In genomic region chr6:92381085-92381484, GRCm38 (mm10) we compare ENCODE assay signal across 30 mouse cellular contexts.
DNase-seq lines count a peak whose midpoint lies in the region; ATAC-seq and TF ChIP-seq lines count a peak whose summit lies in the region.
"Had no signal": no experiment of that assay in that cellular context is flagged by ENCODE, and none has a peak within 500 bp of the region (broad histone marks: within the 10 kb centered on the region; RNA-seq: fewer than 3 reads in every experiment).

No protein-coding gene starts in this region.

- H3K27me3 ChIP-seq in kidney, embryonic 16.5 days (ENCODE audit: insufficient read depth, low read length) = no peaks in the 10 kb centered on the region
- H3K27me3 ChIP-seq: embryonic facial prominence, embryonic 12.5 days; heart, embryonic 15.5 days; midbrain, embryonic 15.5 days; neural tube, embryonic 15.5 days had no signal

- H3K9me3 ChIP-seq in kidney, embryonic 16.5 days (ENCODE audit: low read length) = no peaks in the 10 kb centered on the region
- H3K9me3 ChIP-seq: embryonic facial prominence, embryonic 12.5 days; heart, embryonic 15.5 days; midbrain, embryonic 10.5 days; midbrain, embryonic 15.5 days; neural tube, embryonic 15.5 days had no signal

- H3K36me3 ChIP-seq in kidney, embryonic 16.5 days (ENCODE audit: insufficient read depth, low read length) = peaks cover 6% of the 10 kb centered on the region; the same call in 1 of the 2 replicates
- H3K36me3 ChIP-seq: heart, embryonic 15.5 days had no signal

- no peak overlapping the region for H3K9ac ChIP-seq in kidney, embryonic 16.5 days (replicated peaks; ENCODE audit: low read length)
- H3K9ac ChIP-seq: embryonic facial prominence, embryonic 12.5 days; heart, embryonic 15.5 days; liver, embryonic 14.5 days; midbrain, embryonic 15.5 days; neural tube, embryonic 15.5 days had no signal

- intact Hi-C loops in left cerebral cortex, adult 2 months (cut with DNase I) = no loop called here

- no peak overlapping the region for H3K4me3 ChIP-seq in left cerebral cortex, adult 2 months
- no peak overlapping the region for H3K4me3 ChIP-seq in cortical plate, adult 2 months (ENCODE audit: insufficient read depth, low read length)
- H3K4me3 ChIP-seq in kidney, embryonic 16.5 days (ENCODE audit: low read length) = no peak overlapping the region
- H3K4me3 ChIP-seq: embryonic facial prominence, embryonic 12.5 days; heart, embryonic 15.5 days; midbrain, embryonic 10.5 days; midbrain, embryonic 15.5 days; neural tube, embryonic 15.5 days had no signal

- peak overlapping the region; percentile 29; the same call in 1 of the 2 replicates for H3K27ac ChIP-seq in left cerebral cortex, adult 2 months
- 0 out of 2 replicates have a peak overlapping the region, but pooled peaks have one; percentile 8 for H3K27ac ChIP-seq in cortical plate, adult 2 months (ENCODE audit: insufficient read depth, low read length)
- no peak overlapping the region for H3K27ac ChIP-seq in kidney, embryonic 16.5 days (ENCODE audit: low read length)
- H3K27ac ChIP-seq: embryonic facial prominence, embryonic 12.5 days; heart, embryonic 15.5 days; liver, embryonic 14.5 days; macrophage; midbrain, embryonic 10.5 days; midbrain, embryonic 15.5 days; neural tube, embryonic 15.5 days; stomach, postnatal 0 days had no signal

- no peak for ATAC-seq in kidney, embryonic 16.5 days (ENCODE audit: low FRiP score, low TSS enrichment)
- ATAC-seq: activated CD4-positive, CD25-positive, alpha-beta regulatory T cell, adult 4 months; forebrain, embryonic 16.5 days; intestine, embryonic 16.5 days; midbrain, embryonic 15.5 days had no signal

- TF ChIP-seq POLR2A in cortical plate, adult 2 months (IDR thresholded peaks at IDR 0.05; ENCODE audit: extremely low read depth, insufficient read depth, low read length) = no peak

- TF ChIP-seq CTCF in left cerebral cortex, adult 2 months (IDR thresholded peaks at IDR 0.05) = no peak
- no peak for TF ChIP-seq CTCF in cortical plate, adult 2 months (IDR thresholded peaks at IDR 0.05; ENCODE audit: extremely low read depth, insufficient read depth, low read length)

- peak; percentile 16 for DNase-seq in adrenal gland, adult 8-10 months
- no peak for DNase-seq in adrenal gland, postnatal 4 days (ENCODE audit: low spot score in 2 of 2)
- DNase-seq in left cerebral cortex, adult 2 months (ENCODE audit: extremely low spot score in 1 of 2, low spot score in 2 of 2) = no peak
- no peak for DNase-seq in left cerebral cortex, adult 9 months (ENCODE audit: low spot score in 2 of 2)
- no peak for DNase-seq in heart, adult 9 months (ENCODE audit: low spot score in 2 of 2)
- DNase-seq: cerebellum, adult 8-10 months; cerebellum, postnatal 25 days; kidney, adult 8-10 months; kidney, postnatal 14 days; left cerebral cortex, postnatal 4 days; liver; lung, adult 2 months; lung, postnatal 10 days; retina, postnatal 1 day; right cerebral cortex, postnatal 25 days; thymus, adult 18-20 months; thymus, postnatal 25 days had no signal

- no peak overlapping the region for H3K4me2 ChIP-seq in kidney, embryonic 16.5 days (replicated peaks; ENCODE audit: low read depth, low read length)
- H3K4me2 ChIP-seq: embryonic facial prominence, embryonic 12.5 days; heart, embryonic 15.5 days; midbrain, embryonic 15.5 days; neural tube, embryonic 15.5 days had no signal

- H3K4me1 ChIP-seq in cortical plate, adult 2 months (ENCODE audit: control insufficient read depth, insufficient read depth, low read length) = peaks cover 15% of the 10 kb centered on the region
- peaks cover 6% of the 10 kb centered on the region; the same call in 1 of the 2 replicates for H3K4me1 ChIP-seq in kidney, embryonic 16.5 days (ENCODE audit: insufficient read depth, low read length)
- H3K4me1 ChIP-seq: heart, embryonic 15.5 days had no signal

- WGBS in kidney, embryonic 16.5 days = 86% methylated on average over 10 of the region's 10 CpGs
